Mouse (Mus musculus): ENCODE measurements around the gene Meis1.

Gene Meis1

DNA sequence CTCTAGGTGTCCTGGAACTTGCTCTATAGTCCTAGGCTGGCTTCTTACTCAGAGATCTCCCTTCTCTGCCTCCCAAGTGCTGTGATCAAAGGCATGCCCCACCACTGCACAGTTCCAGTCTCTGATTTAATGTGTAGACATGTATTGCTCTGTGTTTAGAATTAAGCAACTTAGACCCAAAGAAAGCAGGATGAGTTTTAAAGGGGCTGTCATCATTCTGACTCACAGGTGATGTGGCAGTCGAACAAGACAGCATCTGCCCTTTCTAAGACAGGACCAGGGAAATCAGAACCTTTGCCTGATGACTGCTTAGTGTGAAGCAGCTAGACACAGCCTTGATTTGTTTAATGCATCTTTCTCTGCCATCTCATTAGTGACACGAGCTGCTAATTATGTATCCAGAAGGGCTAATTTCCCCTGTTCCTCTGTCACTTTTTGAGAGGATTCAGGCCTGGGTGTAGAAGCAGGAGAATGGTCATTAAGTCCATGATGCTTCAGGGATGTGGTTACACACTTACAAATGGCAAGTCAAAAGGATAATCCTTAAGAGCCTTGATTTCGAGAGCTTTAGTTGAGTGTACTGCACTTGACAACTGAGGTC lies 99.5 kb downstream of the Meis1 start:
- in situ Hi-C loops (cut with MboI, MseI) = no loop called here

DNA sequence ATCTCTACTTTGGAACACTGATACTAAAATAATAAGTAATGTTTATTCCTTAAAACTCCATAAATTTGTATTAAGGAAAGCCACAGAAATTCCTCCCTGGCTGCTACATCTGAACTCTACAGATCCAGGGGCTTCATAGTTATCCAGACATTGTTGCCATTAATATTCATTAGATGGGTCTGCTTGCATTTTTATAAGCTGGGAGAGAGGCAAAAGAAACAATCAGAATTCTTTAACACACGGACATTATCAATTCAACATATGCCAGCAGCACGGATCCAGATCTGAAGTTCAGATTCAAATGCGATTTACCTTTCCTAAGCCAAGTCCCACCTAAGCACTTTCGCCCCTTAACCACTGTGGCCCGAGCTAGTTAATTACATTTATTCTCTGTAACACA lies 100.9 kb downstream of the Meis1 start:
- in situ Hi-C loops (cut with MboI, MseI) = no loop called here

DNA sequence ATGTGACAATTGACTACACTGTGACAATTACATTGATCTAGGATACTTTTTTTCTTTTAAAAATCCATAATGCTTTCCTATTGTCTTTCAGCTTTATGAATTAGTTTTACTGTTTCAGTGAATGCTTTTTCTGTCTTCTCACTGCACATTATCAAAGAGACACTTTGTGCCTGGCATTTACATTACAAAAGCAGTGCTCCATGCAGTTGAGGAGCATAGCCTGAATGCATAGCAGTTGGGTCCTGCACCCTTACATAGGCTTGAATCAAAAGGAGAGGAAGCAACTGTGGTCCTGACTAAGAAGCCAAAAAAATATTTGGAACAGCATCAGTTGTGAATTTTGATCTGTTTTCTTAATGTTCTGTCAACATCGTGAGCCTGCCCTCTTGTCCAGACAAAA lies 105.5 kb downstream of the Meis1 start:
- in situ Hi-C loops (cut with MboI, MseI) = no loop called here

- in situ Hi-C loops (cut with MboI, MseI) = no loop called here
Observed at GRCm38 (mm10) chr11:18912311-18913019, 106.3 kb downstream of the Meis1 start.

DNA sequence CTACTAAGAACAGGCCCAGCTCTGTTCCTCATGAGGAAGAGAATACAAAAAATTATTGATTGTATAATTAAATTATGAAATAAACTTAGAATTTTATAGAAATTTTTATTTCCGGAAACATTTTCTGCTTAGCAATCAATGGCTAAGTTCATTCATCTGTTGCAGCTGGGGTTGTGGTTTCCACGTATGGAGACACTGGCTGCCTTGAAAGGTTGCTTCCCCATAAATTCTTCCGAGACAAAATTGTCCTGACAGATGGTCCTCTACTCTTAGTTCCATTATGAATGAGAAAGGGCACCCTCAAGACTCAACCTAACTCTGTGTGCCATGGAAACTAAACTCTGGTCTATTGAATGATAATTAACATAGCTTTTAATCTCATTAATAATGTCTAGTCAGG lies 111.9 kb downstream of the Meis1 start:
- in situ Hi-C loops (cut with MboI, MseI) = no loop called here

GRCm38 (mm10) chr11:18905431-18905830 lies 113.4 kb downstream of the Meis1 start:
- in situ Hi-C loops (cut with MboI, MseI) = no loop called here

GRCm38 (mm10) chr11:18904880-18905279 lies 113.9 kb downstream of the Meis1 start:
- in situ Hi-C loops (cut with MboI, MseI) = no loop called here

- in situ Hi-C loops (cut with MboI, MseI) = no loop called here
Observed at GRCm38 (mm10) chr11:18904285-18904684, 114.5 kb downstream of the Meis1 start.

DNA sequence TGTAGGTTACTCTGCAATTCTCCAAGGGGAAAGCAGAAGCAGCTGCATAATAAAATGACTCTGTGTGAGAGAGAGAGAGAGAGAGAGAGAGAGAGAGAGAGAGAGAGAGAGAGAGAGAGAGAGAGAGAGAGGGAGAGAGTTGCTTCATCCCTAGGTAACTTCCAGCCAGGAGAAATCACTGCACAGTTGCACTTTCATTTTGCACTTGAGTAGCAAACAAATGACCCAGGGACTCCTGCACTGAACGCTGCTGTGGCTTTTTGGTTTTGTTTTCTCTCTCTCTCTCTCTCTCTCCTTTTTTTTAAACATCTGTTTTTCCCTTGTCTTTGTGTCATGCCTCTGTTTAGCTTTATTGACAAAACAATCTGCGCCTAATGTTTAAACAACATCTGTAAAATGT lies 118.3 kb downstream of the Meis1 start:
- in situ Hi-C loops (cut with MboI, MseI) = no loop called here

- in situ Hi-C loops (cut with MboI, MseI) = no loop called here
Observed at GRCm38 (mm10) chr11:18898862-18899261, 119.9 kb downstream of the Meis1 start.

DNA sequence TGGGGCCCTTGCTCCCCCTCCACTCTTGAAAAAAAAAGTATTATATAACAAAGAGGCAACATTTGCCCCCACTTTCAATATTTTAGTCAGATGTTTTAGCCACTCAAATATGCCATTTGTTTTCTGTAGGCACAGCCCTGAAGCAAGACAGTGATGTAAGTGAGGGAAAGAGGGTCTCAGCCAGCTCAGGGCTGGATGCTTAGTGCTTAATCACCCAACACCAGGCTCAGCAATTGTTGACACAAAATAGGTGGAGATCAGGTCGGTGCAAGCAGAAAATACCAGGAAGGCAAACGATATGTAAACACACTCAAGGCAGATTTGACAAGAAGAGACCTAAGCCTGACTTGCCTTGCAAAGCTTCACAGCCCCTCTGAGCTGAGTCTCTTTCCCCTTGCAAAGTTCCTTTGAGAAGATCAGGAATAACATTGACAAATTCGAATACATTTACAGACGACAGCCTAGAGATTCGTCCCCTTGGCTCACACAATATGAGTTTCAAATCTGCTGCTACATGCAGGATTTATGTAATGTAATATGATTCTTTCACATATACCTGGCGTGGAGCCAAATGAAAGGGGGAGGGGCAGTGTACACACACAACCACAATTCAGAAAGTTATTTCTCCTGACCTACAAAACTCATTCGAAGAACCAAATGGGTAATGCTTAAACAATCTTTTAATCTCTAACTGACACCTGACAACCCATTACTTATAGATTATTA lies 120.7 kb downstream of the Meis1 start:
- in situ Hi-C loops (cut with MboI, MseI) = no loop called here

GRCm38 (mm10) chr11:18897250-18897649 lies 121.5 kb downstream of the Meis1 start:
- in situ Hi-C loops (cut with MboI, MseI) = no loop called here

DNA sequence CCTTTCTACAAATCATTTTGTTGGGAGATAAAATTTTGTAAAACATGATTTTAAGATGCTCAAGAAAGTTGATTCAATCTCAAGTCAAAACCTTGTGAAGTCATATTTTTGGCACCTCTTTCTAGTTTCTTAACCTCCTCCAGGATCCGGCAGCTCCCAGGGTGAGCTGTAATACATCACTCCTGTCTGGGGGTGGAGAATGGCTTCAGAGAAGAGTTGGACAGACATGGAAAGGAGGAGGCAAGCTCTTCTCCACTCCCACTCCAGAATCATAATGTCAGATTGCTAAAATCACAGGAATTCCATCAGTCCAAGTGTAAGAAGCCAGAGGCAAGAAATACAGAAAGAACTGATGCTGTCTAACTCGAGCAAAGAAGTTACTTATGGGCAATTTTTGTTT lies 126.3 kb downstream of the Meis1 start:
- in situ Hi-C loops (cut with MboI, MseI) = no loop called here

DNA sequence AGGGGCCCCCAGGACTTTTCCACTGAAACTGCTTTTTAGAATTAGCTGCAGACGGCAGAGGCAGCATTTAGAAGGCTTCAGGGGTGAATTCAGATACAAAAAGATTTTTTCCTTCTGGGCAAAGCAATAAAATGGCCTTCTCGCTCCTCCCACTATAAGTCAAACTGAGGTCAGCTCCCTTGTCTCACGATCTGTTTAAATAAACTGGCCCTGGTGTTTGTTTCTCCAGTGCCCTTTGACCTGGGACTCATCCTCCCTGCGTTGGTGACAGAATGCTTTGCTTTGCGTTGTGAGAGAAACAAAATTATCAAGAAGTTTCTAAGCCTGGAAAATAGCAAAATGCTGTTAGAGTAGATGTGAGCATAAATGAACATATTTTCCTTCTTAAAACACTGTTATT lies 129.6 kb downstream of the Meis1 start:
- in situ Hi-C loops (cut with MboI, MseI) = no loop called here

GRCm38 (mm10) chr11:18888651-18889050 lies 130.1 kb downstream of the Meis1 start:
- in situ Hi-C loops (cut with MboI, MseI) = no loop called here

- in situ Hi-C loops (cut with MboI, MseI) = no loop called here
Observed at GRCm38 (mm10) chr11:18885729-18886325, 133.0 kb downstream of the Meis1 start.

GRCm38 (mm10) chr11:18885036-18885728 lies 133.6 kb downstream of the Meis1 start:
- in situ Hi-C loops (cut with MboI, MseI) = no loop called here

- in situ Hi-C loops (cut with MboI, MseI) = no loop called here
Observed at GRCm38 (mm10) chr11:18883987-18884386, 134.8 kb downstream of the Meis1 start.

- in situ Hi-C loops (cut with MboI, MseI) = no loop called here
Observed at GRCm38 (mm10) chr11:18883507-18883881, 135.3 kb downstream of the Meis1 start.

GRCm38 (mm10) chr11:18882747-18883506 lies 135.9 kb downstream of the Meis1 start:
- in situ Hi-C loops (cut with MboI, MseI) = no loop called here

- in situ Hi-C loops (cut with MboI, MseI) = no loop called here
Observed at GRCm38 (mm10) chr11:18882315-18882714, 136.5 kb downstream of the Meis1 start.
